Mouse (Mus musculus) right cerebral cortex, adult 18-20 months (tissue): ENCODE measurements at regions not wholly inside any gene's neighbourhood (a gene's known extent, or its start where the extent isn't known, plus 50 kb on each side); places are given as distances from the start of the nearest gene placed in this dataset.

Experiments used
- DNase-seq: peaks from one replicate; pipeline ENCODE4 v3.0.0; 2022; ENCODE audit warnings: mixed read lengths

DNA sequence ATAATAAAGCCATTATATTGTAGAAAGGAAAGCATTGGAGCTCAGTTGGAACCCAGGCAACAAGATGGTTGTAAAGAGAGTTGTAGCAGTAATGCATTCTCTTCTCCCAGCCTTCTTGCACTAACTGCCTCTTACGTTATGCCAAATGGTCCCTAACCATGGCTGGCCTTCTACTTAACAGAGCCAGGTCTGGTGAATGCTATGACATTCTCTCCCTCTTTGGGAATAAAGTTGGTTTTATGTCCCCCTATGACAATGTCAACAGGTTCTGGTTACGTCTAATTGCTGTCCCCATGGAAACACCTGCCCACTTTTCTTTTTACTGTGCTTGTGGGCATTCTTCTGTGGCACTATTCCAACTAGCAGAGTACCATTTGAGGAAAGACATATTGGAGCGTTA, 126.4 kb upstream of the Npvf start:
- DNase-seq = no peak

DNA sequence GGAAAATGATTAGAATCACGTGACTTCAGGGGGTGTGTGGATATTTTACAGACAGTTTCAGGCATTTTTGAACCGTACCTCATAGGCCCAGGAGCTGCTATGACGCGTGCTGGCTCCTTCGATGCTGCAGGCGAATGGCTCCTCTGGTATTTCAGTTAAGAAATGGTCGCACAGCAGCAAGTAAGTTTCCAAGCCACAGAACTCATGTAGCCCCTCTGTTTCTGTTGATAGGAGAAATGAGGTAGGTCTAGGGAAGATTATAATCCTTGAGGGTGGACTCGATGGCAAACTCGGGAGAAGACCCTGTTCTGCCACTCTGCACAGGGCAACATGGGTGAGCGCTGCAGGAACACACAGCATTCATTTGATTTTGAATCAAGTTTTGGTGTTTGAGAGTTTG, 127.0 kb upstream of the Npvf start:
- no peak for DNase-seq

DNA sequence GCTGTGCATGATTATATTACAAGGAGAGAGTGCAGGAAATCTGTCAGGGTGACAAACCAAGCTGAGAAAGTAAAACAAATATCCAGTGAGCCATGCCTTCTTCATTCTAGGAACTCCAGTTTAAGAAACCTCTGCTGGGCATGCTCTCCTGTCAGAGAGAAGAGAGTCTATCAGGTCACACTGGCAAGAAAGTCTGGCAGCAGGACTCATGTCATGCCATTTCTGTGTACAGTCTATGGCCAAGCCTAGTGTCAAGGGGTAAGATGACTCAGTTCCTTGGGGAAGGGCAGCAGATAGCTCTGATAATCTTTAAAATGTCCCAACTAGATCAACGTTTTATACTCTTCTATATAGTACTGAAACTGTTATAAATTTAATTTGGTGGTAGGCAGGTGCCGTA, 128.0 kb upstream of the Npvf start:
- no peak for DNase-seq

DNA sequence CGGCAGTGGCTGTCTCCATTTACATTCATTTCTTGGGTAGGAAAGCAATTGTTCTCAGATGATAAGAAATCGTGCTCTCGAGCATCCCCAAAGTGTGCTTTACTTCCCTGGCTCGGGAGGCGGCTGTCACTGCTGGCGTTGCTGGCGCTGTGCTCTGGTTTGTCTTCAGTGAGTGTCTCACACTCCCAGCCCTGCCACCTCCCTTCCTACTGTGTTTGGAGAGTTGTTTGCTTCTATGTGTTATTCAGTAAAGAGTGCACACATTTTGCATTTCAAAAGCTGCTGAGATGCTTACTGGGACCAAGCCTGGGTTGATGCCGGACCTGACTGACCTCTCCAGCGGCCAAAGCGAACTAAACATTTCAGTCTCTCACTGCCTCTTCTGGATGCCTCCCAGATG, 129.3 kb upstream of the Npvf start:
- peak; percentile 32 for DNase-seq

DNA sequence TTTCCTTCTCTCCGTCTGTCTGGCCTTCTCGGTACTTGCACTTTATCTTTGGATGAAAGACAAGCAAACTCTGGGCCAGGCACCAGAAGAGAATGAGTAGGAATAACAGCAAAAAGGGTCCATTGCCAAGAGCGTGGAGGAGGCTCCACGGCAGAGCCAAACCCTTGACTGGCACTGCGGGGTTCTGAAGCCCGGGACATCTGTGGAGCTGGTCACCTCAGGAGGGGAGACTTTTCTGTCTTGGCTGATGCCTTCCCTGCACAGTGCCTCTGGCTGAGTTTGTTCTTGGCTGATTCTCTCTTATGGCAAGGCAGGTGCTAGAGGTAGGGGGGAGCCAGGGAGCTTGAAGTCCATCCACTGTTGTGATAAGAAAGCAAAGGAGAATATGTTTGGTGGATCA, 130.1 kb upstream of the Npvf start:
- DNase-seq = no peak

DNA sequence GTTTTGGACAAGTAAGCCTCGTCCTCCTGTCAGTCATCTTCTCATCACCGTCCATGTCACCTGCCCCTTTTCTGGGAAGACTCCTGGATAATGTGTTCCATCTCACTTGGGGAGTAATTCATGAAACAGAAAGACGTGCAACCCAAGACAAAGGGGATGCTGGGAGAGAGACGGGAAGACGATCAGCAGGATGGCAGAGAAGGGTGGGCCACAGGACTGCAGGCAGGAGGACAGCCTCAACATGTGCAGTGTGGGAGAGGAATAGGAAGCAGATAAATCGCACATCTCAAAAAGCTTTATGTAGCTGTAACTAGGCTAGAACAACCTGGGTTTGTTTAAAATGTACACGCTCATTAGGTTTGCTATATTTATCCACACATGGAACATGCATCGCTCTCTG, 133.4 kb upstream of the Npvf start:
- DNase-seq = no peak

DNA sequence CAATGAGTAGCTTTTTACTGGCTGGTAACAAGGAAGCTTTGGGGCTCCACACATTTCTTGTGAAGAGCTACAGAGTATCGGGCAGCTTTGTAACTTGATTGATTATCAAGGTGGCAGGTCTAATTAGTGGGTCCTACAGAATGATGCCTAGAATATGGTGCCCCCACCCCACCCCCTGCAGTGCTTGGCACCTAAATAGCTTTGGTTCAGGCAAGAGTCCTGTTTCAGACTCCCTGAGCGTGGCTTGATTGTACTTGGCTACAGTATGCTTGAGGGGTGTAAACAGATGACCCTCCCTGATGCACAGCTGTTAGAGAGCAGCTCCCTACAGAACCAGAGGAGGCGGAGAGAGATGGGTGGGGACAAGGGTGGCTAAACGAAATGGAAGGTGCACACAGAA, 145.7 kb upstream of the Npvf start:
- no peak for DNase-seq

DNA sequence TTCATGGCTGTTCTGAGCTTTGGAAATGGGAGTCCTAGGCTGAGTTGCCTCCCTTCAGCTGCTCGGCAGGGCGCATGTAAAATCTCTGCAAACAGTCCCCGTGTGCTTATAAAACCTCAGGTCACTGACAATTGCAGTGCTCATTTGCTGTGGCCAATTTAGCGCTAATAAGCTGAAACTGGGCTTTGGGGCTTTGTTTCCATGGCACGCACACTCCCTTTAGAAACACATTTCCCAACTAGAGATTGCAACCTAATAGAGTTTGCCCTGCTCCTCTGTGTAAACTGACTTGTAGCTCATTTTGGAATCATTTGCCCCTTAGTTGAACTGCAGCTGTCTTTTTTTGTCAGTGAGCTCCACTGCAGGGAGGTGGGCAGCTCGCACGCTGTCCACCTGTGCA, 148.7 kb upstream of the Npvf start:
- DNase-seq = no peak

DNA sequence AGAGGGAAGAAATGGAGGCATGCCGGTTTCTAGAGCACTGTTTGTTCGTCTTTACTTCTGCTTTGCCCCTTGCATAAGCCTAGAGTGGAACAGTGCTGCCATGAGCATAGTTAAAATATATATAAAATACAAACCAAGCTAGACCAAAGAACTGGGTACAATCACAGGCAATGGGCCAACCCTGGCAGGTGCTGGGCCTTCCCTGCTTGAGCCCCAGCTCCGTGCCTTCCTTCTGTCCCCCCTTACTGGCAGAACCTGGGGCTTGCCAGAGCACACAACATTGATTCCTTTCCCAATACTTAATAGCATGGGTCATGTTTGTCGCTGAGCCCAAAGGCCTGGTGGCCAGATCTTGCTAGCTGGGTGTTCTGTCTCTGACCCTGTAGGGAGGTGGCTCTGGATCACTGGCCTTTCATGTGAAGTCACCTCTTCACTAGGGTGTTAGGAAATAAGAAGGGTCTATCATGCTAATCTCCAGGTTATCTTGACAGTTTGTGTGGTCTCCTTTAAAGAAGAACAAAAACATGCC, 150.3 kb upstream of the Npvf start:
- DNase-seq = no peak

DNA sequence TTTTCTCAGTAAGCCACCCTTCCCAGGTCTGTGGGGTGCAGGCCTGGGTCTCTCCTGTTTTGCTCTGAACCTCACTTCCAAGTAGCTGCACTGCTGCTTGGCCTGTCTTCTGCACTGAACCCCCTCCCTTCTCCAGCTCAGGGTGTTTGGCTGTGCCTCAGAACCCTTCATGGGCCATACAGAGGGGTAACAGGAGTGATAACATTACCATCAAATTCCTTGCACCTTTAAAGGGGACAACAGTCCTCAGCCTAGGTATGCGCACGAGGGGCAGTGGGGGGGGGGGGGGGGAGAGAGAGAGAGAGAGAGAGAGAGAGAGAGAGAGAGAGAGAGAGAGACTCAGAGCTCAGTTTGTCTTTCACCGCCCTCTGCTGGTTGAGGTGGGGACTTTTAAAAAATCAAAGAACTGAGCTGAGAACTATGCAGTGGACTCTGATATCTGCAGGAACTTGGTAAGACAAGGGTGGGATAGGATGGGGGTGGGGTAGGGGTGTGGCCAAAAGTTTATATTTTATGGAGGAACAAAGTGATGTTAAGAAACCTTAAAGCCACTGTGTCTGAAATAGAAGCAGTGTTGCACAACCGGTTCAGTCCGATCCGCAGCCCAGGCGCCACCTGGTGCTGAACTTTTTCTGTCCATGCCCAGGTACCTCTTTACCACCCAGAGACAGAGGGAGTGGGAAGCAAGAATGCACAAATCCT, 152.3 kb upstream of the Npvf start:
- DNase-seq = peak; percentile 35

DNA sequence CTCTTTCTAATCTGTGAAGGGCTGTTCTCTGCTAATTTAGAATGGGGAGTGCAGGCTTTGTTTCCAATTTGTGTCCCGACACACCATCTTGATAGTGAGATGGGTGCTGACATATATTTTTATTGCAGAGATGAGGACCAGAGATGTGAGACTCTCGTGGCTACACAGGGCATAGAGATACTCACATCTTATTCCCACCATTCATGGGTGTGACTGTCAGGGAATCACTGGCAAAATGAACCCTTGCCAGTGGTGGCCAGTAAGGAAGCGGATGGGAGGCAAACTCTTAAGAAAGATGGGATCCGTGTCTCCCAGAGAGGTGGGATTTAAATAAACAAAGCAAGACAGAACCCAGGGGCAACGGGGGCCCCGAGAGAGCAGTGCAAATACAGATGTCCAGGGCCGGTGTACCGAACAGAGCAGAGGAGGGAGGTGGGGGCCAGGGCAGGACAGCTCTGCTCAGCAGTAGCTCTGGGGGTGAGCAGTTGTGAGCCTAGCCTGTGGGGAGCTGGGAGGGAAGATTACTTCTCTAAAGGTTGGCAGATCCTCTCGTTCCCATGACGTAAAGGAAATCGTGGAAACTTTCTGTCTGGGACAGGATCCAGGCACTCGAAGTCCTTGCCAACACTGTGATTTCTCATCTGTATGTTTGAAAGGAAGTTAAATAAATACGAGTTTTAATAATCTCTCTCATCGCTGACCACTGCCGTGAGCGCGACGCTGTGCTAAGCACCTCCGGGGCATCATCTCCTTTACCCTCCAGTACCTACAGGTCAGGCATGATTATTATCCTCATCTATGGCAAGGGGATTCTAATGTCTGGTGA, 153.2 kb upstream of the Npvf start:
- no peak for DNase-seq

DNA sequence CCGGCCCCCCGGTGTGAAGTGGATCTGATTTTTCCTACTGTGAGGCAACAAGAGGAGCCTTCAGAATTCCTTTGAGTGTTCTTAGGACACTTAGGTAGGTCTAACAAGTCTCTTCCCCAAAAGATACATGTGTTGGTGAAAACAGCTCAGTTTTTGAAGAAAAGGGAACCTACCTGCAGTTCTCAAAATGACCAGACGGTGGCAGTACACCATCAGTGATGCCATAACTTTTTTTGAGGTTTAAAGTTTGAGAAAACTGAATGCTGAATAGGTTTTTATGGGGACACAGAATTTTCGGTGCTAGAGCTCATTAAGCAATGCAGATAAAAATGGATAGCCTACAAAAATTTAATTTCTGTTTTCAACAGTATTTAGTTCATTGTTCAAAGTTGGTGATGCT, 153.9 kb upstream of the Npvf start:
- DNase-seq = peak; percentile 50

DNA sequence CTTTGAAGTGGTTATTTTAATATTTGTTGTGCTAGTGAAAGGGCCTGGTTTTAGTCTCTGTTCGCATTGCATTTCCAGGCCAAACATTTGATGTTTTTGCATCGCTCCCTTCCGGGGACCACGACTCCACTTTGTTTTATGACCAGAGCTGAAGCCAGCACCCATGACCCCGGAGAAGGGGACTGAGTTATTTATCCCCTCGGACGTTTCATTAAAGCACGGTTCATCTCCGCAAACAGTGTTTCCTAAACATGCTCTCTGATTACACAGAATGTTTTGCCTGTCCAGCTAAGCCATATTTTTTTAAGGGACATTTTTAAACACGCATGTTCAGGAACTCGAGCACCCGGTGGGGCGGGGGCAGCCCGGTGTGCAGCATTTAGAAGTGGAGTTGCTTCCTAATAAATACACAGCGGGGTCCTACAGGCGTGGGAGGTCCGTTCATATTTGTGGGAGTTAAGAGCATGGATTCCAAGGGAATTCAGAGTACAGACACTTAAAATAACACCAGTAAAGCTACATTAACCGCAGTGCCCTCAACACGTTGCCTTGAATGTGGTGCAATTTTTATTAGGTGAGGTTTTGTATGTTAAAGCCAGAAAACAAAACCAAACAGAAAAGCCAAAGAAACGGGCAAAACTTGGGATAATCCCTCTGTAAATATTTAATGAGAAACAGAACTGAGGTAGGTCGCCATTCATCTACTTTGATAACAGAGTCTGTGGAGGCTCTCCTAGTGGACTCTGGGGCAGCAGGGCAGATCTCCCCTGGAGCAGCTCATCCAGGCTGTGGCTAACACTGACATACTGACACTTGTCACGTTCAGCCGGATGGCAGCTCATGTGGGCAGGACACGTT, 154.8 kb upstream of the Npvf start:
- DNase-seq = no peak

DNA sequence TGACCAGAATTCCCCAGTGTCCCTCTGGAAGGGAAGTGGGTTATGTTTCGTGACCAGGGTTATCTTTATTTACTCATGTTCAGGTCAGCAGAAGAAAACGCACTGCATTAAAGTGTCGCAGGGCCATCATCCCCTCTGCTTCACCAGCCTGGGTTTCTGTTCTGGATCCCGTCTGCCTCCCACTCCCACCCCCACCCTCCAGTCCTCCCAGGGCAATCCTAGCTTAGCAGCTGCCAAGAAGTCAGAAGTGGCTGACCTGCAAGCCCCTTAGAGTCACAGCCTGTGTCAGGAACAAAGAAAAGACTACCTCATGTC, 155.4 kb upstream of the Npvf start:
- no peak for DNase-seq

DNA sequence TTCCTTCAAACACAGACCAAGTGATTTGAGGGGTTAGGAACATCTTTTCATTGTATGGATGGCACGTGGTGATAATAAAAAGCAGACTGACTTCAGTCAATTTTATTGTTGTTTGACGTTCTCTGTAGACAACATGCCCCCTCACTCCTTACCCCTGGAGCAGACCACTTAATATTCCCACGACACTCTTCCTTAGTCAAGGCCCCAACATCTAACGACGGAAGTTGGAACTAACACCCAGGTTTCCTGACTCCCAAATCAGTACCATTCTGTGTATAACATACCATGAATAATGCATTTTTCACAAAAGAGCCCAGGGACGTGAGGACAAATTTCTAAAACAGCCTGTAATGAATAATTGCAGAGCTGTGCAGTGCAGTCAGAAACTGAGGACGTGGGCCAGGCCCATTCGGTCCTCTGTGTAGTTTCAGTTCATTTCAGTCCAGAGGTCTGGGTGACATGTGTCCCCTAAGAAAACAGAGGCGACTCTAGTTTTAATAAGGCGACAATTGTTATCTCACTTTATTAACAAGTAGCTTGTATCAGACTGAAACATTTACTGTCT, 160.8 kb upstream of the Npvf start:
- no peak for DNase-seq

DNA sequence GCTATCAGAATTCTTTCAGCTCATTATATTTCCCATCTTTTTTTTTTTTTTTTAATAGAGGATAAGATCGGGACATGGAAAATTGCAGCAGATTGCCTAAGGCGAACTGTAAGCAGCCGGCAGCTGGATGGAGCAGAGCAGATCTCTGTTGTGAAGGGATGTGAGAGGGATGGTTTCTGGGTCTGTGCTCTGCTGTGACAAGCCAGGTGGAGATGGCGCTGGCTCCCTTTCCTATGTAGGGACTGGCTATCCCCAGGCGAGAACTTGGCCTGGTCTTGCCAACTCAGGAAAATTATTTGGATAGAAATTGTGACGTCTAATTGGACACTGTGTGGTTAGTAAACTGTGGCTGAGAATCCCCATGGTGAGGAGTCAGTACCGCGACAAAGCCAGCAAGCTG, 161.3 kb upstream of the Npvf start:
- DNase-seq = no peak

DNA sequence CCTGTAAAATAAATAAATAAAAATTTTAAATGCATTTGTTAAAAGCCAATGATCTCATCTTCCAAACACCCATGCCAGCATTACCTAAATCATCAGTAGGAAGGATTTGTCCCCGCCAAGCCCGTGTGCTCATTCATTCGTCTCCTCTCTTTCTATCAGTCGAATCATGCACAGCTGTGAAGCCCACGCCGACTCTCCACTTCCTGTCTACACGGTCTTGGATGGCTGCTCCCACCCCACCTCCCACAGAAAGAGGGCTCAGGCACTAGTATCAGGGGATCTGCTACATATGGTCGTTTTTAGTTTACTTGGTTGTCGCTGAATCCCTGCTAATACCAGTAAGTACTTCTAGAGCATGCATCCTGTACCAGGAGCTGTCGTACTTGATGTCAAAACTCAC, 163.2 kb upstream of the Npvf start:
- DNase-seq = no peak

DNA sequence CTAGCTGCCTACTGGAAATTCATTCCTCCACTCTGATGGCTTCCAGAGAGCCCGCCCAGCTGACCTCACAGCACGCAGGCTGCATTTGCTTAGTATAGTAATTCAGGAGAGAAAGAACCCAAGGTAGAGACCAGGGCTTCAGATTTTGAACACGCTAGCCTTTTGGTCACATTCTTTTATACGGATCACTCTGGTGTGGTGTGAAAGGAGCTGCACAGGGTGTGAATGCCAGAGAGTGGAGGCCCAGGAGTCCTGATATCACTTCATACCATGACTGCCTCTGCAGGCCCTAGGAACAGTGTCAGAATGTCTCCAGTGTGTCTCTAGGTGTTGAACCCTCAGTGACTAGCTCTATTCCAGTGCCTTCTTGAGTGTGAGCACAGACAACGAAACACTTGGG, 164.2 kb upstream of the Npvf start:
- DNase-seq = no peak

DNA sequence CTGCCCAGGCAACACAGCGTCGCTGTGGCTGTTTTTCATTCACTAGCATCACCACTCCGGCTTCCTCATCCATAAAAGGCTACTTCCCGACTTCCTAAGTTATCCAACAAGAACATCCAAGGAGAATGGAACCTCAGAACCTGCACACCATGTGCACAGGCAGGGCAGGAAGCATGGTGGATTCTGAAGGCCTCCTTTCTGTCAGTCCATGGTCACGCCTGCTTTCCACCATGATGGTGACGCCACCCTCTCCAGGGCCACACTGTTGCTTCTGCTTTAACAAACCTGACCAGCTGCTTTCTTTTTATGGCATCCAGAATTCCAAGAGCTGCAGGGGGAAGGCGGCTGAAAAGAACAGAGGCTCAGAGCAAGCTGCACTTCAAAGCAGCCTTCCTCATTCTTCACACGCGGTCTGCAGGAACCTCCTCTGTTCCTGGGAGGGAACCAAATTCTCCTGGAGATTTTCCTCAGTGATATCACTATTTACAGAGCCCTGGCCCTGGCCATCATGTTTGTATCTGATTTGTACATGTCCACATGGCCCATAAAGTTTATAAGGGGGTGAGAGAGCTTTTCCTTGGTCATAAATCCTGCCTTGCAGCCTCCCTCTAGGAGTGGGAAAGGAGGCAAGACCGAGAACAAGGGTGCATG, 164.8 kb upstream of the Npvf start:
- DNase-seq = no peak

DNA sequence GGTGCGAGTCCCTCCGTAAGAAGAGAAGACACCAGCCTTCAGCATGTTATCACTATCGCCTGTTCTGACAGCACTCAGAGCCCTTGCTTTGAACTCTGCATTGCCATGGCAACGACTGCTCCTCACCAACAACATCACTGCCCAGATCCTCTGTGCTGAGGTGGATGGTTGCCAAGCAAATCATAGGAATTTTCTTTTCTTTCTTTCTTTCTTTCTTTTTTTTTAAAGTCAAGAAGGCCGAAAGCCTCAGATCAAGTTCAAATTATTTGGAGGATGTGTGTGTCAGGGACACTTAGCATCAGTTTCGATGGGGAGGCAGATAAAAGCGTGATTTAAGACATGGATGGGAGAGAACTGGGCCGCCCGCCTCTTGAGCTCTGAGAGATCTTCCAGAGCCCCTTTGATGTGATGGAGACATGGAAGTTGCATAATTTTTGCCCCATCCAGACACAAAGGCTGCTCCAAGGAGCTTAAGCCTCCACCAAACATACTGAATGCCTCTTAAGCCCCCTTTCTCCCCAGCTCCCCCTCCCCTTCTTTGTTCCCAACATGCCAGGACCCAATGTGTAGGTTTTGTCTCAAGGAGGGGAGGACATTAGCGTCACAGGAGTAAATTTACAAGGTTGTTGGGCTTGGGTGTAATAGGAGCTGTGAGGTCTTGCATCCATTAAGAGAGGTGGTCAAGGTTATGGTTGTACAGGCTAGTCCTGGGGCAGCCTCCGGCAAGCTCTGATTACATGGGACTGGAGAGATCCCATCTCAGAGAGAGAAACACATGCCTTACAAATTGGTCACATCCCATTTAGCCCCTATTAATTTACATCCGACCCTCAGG, 167.4 kb upstream of the Npvf start:
- DNase-seq = no peak

DNA sequence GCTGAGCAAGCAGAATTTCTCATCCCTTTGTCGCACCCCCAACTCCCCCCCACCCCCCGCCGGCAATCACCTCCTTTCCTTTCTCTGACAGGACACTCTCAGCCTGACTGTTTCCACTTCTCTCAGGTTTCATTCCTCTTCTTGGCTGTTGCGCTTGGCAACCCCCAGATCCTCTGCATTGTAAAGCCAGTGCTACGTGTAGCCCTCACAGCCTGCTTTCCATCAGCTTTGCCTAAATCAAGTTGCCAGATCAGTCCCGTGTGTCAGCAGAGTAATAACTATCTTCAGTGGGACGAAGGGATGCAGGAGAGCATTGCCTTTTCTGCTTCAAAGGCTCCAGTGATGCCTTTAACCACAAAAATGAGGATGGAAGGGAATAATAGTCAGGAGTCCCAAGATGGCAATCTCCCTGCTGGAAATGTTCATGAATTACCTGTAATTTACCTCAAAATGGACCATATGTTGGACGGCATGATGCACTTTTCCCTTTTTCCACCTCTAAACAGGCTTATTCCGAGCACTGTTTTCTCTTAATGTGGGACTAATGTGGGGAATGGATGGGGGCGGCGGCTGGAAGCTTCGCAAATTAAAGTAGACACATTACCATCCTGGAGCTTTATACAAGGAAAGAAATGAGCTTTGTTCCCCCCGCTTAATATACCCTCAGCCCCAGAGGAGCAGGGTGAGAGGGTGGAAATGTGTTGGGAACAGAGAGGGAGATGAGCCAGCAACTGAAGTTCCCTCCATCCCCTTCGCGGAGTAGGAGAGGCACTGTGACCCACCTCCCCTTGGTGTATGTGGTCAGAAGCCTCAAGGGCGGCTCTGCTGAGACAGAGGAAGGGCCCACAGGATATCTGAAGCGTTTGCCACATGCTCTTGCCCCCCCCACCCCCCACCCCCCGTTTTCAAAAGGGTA, 168.3 kb upstream of the Npvf start:
- DNase-seq = no peak
